Mouse (Mus musculus): ENCODE measurements around the gene Ttll11. TPM values are rescaled to one million over a fixed set of nuclear protein-coding genes. Genes with fewer than 3 reads are reported as not detected.

Gene Ttll11
- polyA plus RNA-seq, 1 experiment from 2014 or later, result 3.0 TPM

DNA sequence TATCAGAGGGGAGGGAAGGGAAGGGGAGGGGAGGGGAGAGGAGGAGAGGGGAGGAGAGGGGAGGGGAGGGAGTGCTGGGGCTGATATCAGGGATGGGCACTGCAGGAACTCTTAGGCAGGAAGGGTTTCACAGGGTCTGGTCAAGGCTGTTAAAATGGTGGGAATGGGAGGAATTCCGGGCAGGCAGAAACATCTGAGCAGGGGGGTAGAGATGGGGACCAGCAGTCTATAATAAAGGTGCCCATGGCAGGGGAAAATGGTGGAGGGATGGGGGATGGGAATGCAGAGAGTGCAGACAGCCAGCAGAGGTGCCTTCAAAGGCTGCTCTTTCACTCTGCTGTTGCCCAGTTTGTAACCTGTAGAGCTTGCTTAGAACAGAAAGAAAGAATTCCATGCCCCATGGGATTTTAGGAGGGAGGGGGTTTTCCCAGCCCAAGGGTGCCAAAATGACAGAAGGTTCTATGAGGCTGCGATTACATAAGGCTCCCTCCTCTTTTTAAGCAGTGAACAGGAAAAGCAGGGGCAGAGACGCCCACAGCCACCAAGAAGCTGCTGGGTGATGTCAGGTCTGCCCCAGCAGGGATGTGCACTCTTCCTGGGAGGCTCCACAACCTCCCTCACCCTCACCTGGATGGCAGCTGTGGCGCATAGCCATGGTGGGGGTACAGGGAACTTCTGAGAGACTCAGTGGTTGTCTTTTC, 211.0 kb downstream of the Ttll11 start:
- no peaks in the 10 kb centered on the region for H3K9me3 ChIP-seq (ENCODE audit: control insufficient read depth, low read length)
- no peak overlapping the region for H3K9ac ChIP-seq (ENCODE audit: low read length)
- H3K27me3 ChIP-seq (ENCODE audit: control insufficient read depth, insufficient read depth, low read length), result no peaks in the 10 kb centered on the region
- H3K4me3 ChIP-seq (ENCODE audit: low read depth, low read length), result no peak overlapping the region
- no peak overlapping the region for H3K27ac ChIP-seq (ENCODE audit: low read depth, low read length)
- 44% methylated on average over 4 of the region's 4 CpGs for WGBS
- H3K4me2 ChIP-seq, result no peak overlapping the region
- peak; percentile 81 for DNase-seq (ENCODE audit: low spot score, missing footprints)
- no peaks in the 10 kb centered on the region; the same call in 1 of the 2 replicates for H3K4me1 ChIP-seq (ENCODE audit: control insufficient read depth, insufficient read depth, low read length)
- H3K36me3 ChIP-seq (ENCODE audit: control insufficient read depth, insufficient read depth, low read length), result no peaks in the 10 kb centered on the region
- ATAC-seq (ENCODE audit: low FRiP score), result no peak

DNA sequence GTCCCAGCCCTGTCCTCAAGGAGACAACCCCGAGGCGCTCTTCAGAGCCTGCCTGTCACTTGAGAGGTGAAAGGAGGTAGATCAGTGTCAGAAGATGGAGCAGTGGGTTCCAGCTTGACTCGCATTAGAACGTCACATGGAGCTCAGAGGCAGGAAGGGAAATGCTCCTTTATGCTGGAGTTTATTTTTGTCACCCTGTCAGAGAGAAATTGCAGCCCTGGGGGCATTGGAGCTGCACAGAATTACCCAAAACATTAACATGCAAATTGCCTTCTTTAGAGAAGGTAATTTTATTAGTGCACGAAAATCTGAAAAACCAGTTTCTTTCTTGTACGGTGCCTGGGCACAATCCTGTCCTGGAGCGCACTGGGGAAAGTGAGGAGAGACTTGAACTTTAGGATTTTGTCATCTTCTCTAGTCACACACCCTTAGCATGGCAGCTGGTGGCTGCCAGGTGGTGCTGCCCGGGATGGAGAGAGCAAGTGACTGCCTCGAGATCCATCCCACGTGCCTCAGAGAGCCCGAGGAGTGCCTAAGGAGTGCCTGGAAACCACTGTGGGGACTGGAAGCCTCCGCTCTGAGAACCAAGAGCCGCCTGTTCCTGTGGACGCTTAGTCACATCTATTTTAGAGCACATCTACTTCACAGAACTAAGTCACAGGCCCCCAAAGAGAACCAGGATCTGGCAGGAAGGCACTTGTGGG, 211.7 kb downstream of the Ttll11 start:
- Histone ChIP-seq H3K4me3 (ENCODE audit: low read depth, low read length) (no peak overlapping the region), H3K4me2 (no peak overlapping the region), H3K9ac (ENCODE audit: low read length) (no peak overlapping the region), H3K4me1 (ENCODE audit: control insufficient read depth, insufficient read depth, low read length) (no peaks in the 10 kb centered on the region; the same call in 1 of the 2 replicates), H3K36me3 (ENCODE audit: control insufficient read depth, insufficient read depth, low read length) (no peaks in the 10 kb centered on the region), H3K27me3 (ENCODE audit: control insufficient read depth, insufficient read depth, low read length) (no peaks in the 10 kb centered on the region), H3K9me3 (ENCODE audit: control insufficient read depth, low read length) (no peaks in the 10 kb centered on the region), H3K27ac (ENCODE audit: low read depth, low read length) (no peak overlapping the region)
- WGBS, result 43% methylated on average over 14 of the region's 14 CpGs
- DNase-seq (ENCODE audit: low spot score, missing footprints) (peak; percentile 68), ATAC-seq (ENCODE audit: low FRiP score) (no peak)

DNA sequence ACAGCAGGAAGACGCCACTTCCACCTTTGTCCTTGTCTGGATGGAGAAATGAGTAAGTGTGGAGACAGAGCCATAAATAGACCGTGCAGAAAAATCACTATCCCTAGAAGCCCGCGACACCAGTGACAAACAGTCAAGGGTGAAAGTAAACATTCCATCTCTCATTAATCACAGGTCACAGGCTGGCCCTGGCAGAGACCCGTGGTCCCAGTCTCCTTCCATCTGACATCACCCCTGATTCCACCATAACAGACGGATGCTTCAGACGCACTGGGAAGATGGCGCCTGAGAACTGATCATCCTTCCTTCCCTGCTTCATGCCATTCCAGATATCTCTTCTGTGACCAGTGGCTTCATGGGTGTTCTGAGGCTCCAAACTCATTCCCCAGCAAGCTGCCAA, 215.4 kb downstream of the Ttll11 start:
- Histone ChIP-seq H3K27ac (ENCODE audit: low read depth, low read length) (no peak overlapping the region), H3K4me3 (ENCODE audit: low read depth, low read length) (no peak overlapping the region), H3K4me1 (ENCODE audit: control insufficient read depth, insufficient read depth, low read length) (no peaks in the 10 kb centered on the region; the same call in 1 of the 2 replicates), H3K4me2 (no peak overlapping the region), H3K36me3 (ENCODE audit: control insufficient read depth, insufficient read depth, low read length) (no peaks in the 10 kb centered on the region), H3K27me3 (ENCODE audit: control insufficient read depth, insufficient read depth, low read length) (no peaks in the 10 kb centered on the region), H3K9ac (ENCODE audit: low read length) (no peak overlapping the region), H3K9me3 (ENCODE audit: control insufficient read depth, low read length) (no peaks in the 10 kb centered on the region)
- ATAC-seq (ENCODE audit: low FRiP score) (no peak), DNase-seq (ENCODE audit: low spot score, missing footprints) (no peak)
- WGBS, result 95% methylated on average over 8 of the region's 8 CpGs

DNA sequence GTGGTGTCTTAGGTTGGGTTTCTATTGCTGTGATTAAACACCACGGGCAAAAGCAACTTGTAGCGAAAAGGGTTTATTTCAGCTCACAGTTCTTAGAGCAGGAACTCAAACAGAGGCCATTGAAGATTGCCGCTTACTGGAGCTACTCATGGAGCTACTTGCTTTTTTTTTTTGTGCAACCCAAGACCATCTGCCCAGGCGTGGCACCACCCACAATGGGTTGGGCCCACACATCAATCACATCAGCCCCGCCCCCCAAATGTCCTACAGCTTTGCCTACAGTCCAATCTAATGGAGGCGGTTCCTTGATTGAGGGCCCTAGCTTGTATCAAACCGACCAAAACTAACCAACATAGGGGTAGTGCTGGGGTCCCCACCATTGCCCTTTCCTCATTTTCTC, 215.9 kb downstream of the Ttll11 start:
- Histone ChIP-seq H3K4me2 (no peak overlapping the region), H3K4me1 (ENCODE audit: control insufficient read depth, insufficient read depth, low read length) (no peaks in the 10 kb centered on the region; the same call in 1 of the 2 replicates), H3K9me3 (ENCODE audit: control insufficient read depth, low read length) (no peaks in the 10 kb centered on the region), H3K36me3 (ENCODE audit: control insufficient read depth, insufficient read depth, low read length) (no peaks in the 10 kb centered on the region), H3K27ac (ENCODE audit: low read depth, low read length) (no peak overlapping the region), H3K4me3 (ENCODE audit: low read depth, low read length) (no peak overlapping the region), H3K9ac (ENCODE audit: low read length) (no peak overlapping the region), H3K27me3 (ENCODE audit: control insufficient read depth, insufficient read depth, low read length) (no peaks in the 10 kb centered on the region)
- WGBS, result 89% methylated on average over 7 of the region's 7 CpGs
- ATAC-seq (ENCODE audit: low FRiP score), result no peak
- DNase-seq (ENCODE audit: low spot score, missing footprints), result no peak

DNA sequence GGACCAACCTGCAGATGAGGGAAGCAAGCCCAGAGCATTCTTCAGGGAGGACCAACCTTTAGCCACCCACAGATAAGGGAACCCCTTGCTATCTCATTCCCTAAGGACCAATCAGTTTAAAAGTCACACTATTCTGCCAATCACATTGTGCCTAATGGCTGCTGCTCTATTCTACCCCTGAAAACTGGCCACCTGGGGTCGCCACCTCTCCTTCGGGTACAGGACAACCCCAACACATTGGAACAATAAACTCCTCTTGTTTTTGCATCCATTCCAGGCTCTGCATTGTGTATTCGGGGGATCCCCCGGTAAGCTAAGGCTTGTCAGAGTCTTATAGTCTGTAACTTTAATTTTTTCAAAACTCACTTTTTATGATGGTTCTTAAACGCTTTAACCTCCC, 218.3 kb downstream of the Ttll11 start:
- Histone ChIP-seq H3K27me3 (ENCODE audit: control insufficient read depth, insufficient read depth, low read length) (no peaks in the 10 kb centered on the region), H3K27ac (ENCODE audit: low read depth, low read length) (no peak overlapping the region), H3K36me3 (ENCODE audit: control insufficient read depth, insufficient read depth, low read length) (no peaks in the 10 kb centered on the region), H3K4me2 (no peak overlapping the region), H3K4me3 (ENCODE audit: low read depth, low read length) (no peak overlapping the region), H3K4me1 (ENCODE audit: control insufficient read depth, insufficient read depth, low read length) (no peaks in the 10 kb centered on the region), H3K9me3 (ENCODE audit: control insufficient read depth, low read length) (no peaks in the 10 kb centered on the region), H3K9ac (ENCODE audit: low read length) (no peak overlapping the region)
- DNase-seq (ENCODE audit: low spot score, missing footprints) (no peak), ATAC-seq (ENCODE audit: low FRiP score) (no peak)
- WGBS, result 82% methylated on average over 5 of the region's 5 CpGs

DNA sequence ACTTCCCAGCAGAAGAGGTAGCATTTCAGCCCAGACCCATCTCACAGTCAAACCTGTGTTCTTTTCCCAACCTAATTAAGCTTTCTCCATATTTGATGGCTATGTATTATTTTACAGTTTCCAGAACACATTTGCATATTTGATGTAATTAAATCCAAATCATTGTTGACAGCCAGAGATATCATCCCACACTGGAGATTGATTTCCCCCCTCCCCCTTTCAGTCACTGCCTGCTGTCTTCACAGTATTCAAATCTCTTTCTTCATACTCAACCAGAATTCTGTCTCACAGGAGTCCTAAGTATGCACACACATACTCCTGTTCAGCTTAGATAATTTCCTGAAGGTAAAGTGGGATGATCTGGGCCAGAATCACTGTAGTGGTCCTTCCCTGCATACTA, 218.8 kb downstream of the Ttll11 start:
- DNase-seq (ENCODE audit: low spot score, missing footprints) (peak; percentile 72), ATAC-seq (ENCODE audit: low FRiP score) (no peak)
- H3K4me1 ChIP-seq (ENCODE audit: control insufficient read depth, insufficient read depth, low read length), result no peaks in the 10 kb centered on the region
- no peak overlapping the region for H3K4me2 ChIP-seq
- H3K9ac ChIP-seq (ENCODE audit: low read length), result no peak overlapping the region
- no peaks in the 10 kb centered on the region for H3K9me3 ChIP-seq (ENCODE audit: control insufficient read depth, low read length)
- H3K36me3 ChIP-seq (ENCODE audit: control insufficient read depth, insufficient read depth, low read length), result no peaks in the 10 kb centered on the region
- H3K27ac ChIP-seq (ENCODE audit: low read depth, low read length), result no peak overlapping the region
- no peaks in the 10 kb centered on the region for H3K27me3 ChIP-seq (ENCODE audit: control insufficient read depth, insufficient read depth, low read length)
- no peak overlapping the region for H3K4me3 ChIP-seq (ENCODE audit: low read depth, low read length)

DNA sequence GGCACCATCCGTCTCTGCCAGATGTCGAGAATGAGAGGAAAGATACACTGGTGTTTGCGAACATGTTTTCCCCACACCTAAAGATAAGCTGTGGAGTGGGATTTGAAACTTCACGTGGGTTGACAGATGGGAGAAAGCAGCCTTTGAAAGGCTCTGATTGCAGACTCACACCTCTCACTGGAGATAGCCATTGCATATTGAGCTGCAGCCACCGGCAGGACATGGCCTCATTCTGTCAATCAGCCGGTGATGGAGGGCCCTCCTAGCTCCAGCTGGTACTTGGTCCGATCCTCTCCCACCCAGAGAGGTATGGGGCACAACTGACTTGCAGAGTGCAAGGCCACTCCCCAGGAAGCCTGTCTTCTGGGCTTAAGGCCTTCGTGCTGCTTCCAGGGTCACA, 219.4 kb downstream of the Ttll11 start:
- Histone ChIP-seq H3K4me2 (no peak overlapping the region), H3K27ac (ENCODE audit: low read depth, low read length) (no peak overlapping the region), H3K27me3 (ENCODE audit: control insufficient read depth, insufficient read depth, low read length) (no peaks in the 10 kb centered on the region), H3K9me3 (ENCODE audit: control insufficient read depth, low read length) (no peaks in the 10 kb centered on the region), H3K4me3 (ENCODE audit: low read depth, low read length) (no peak overlapping the region), H3K36me3 (ENCODE audit: control insufficient read depth, insufficient read depth, low read length) (no peaks in the 10 kb centered on the region), H3K9ac (ENCODE audit: low read length) (no peak overlapping the region), H3K4me1 (ENCODE audit: control insufficient read depth, insufficient read depth, low read length) (no peaks in the 10 kb centered on the region)
- whole genome bisulfite sequencing, result 81% methylated on average over 8 of the region's 8 CpGs
- DNase-seq (ENCODE audit: low spot score, missing footprints) (no peak), ATAC-seq (ENCODE audit: low FRiP score) (no peak)

DNA sequence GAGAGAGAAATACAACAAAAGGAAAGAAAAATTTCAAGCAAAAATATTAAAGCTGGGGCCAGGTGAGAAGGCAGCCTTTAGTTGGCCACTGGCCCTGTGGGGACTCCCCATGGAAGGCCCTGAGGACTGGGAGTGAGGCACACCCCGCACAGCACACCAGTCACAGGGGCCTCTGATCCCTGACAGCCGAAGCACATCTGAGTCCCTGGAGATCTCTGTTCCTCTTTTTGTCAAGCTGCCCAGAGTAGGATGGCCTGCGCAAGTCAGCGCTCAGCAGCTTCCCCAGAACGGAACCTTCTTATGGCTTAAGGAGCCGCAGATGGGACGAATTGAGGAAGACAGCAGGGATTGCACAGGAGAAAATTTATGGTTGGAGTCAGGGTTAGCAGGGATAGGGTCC, 223.2 kb downstream of the Ttll11 start:
- no peak overlapping the region for H3K9ac ChIP-seq (ENCODE audit: low read length)
- no peaks in the 10 kb centered on the region for H3K36me3 ChIP-seq (ENCODE audit: control insufficient read depth, insufficient read depth, low read length)
- no peak overlapping the region for H3K27ac ChIP-seq (ENCODE audit: low read depth, low read length)
- DNase-seq (ENCODE audit: low spot score, missing footprints), result no peak
- no peaks in the 10 kb centered on the region for H3K27me3 ChIP-seq (ENCODE audit: control insufficient read depth, insufficient read depth, low read length)
- WGBS, result 87% methylated on average over 7 of the region's 7 CpGs
- ATAC-seq (ENCODE audit: low FRiP score), result no peak
- H3K4me3 ChIP-seq (ENCODE audit: low read depth, low read length), result no peak overlapping the region
- no peak overlapping the region for H3K4me2 ChIP-seq
- H3K9me3 ChIP-seq (ENCODE audit: control insufficient read depth, low read length), result no peaks in the 10 kb centered on the region
- no peaks in the 10 kb centered on the region for H3K4me1 ChIP-seq (ENCODE audit: control insufficient read depth, insufficient read depth, low read length)

DNA sequence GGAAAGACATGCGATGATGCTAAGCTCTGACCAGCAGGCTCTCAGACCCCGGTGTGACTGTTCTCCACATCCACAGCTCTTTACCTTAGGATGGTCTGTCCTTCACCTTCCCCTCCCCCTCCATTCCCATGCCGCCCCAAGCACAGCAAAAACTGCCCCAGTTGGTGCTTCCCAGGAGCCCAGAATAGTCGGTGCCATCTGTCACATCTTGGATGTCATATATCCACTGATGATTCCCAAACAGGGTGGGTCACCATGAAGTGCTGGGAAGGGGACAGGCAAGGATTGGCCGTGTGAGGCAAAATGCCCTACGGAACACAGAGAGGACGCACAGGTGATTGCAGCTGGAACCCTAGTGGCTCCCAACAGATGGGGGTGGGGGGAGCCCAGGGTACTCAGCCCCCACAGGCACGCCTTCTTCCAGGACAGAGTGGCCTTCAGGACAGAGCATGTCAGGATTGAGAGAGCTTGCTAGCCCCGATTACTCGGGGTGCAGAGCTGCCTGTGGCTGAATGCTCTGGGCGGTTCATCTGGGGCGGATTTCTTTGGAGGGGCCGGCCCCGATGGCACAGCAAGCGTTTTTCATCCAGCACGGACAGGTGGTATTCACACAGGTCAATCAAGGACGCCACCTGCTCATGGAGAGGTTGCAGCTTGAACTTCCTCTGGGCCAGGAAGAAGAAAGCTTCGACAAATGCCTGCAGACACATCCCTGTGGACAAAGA, 227.8 kb downstream of the Ttll11 start:
- WGBS, result 87% methylated on average over 18 of the region's 18 CpGs
- H3K27ac ChIP-seq (ENCODE audit: low read depth, low read length), result no peak overlapping the region
- H3K4me3 ChIP-seq (ENCODE audit: low read depth, low read length), result no peak overlapping the region
- ATAC-seq (ENCODE audit: low FRiP score), result no peak
- peaks cover 2% of the 10 kb centered on the region; the same call in 1 of the 2 replicates for H3K4me1 ChIP-seq (ENCODE audit: control insufficient read depth, insufficient read depth, low read length)
- no peak overlapping the region for H3K4me2 ChIP-seq
- DNase-seq (ENCODE audit: low spot score, missing footprints), result no peak
- no peaks in the 10 kb centered on the region for H3K27me3 ChIP-seq (ENCODE audit: control insufficient read depth, insufficient read depth, low read length)
- no peak overlapping the region for H3K9ac ChIP-seq (ENCODE audit: low read length)
- H3K36me3 ChIP-seq (ENCODE audit: control insufficient read depth, insufficient read depth, low read length), result no peaks in the 10 kb centered on the region
- H3K9me3 ChIP-seq (ENCODE audit: control insufficient read depth, low read length), result no peaks in the 10 kb centered on the region
